Mouse (Mus musculus): ENCODE data around the gene Adora2a. TPM values are rescaled to one million over a fixed set of nuclear protein-coding genes. Genes with fewer than 3 reads are reported as not detected.
"Not testable (repeated sequence)": the region's sequence is repeated elsewhere in the genome, so short reads cannot be mapped to it uniquely, and the experiment has no call there.

Gene Adora2a
- polyA plus RNA-seq, 1 experiment from 2014 or later = 6.8 TPM

GRCm38 (mm10) chr10:75364796-75365195, 48.1 kb downstream of the Adora2a start:
- peak overlapping the region; percentile 90 for H3K27ac ChIP-seq (replicated peaks in 1 of 2; ENCODE audit: control insufficient read depth in 1 of 2, insufficient read depth in 1 of 2, low read depth in 2 of 2, low read length in 2 of 2)
- H3K4me2 ChIP-seq (ENCODE audit: low read length) = peak overlapping the region; percentile 38
- no peaks in the 10 kb centered on the region for H3K27me3 ChIP-seq (ENCODE audit: control insufficient read depth, insufficient read depth, low read length)
- no peak overlapping the region for H3K9ac ChIP-seq (ENCODE audit: low read length)
- WGBS = 65% methylated on average over 9 of the region's 9 CpGs
- H3K4me3 ChIP-seq (ENCODE audit: control insufficient read depth in 1 of 2, insufficient read depth in 1 of 2, low read depth in 1 of 2, low read length in 2 of 2) = no peak overlapping the region
- no peak for ATAC-seq (ENCODE audit: insufficient number of reproducible peaks, insufficient read depth, low FRiP score, low read depth)
- no peaks in the 10 kb centered on the region for H3K9me3 ChIP-seq (ENCODE audit: control insufficient read depth, low read length)
- H3K36me3 ChIP-seq (ENCODE audit: control insufficient read depth, insufficient read depth, low read length) = no peaks in the 10 kb centered on the region
- peaks cover 13 to 23% of the 10 kb centered on the region in 2 experiments for H3K4me1 ChIP-seq (ENCODE audit: control insufficient read depth in 2 of 2, insufficient read depth in 2 of 2, low read length in 2 of 2)

- H3K9me3 ChIP-seq (ENCODE audit: control insufficient read depth, low read length) = no peaks in the 10 kb centered on the region
Measured at GRCm38 (mm10) chr10:75365231-75365633, 48.6 kb downstream of the Adora2a start.

GRCm38 (mm10) chr10:75373655-75374351, 57.1 kb downstream of the Adora2a start:
- not testable (repeated sequence) for H3K9ac ChIP-seq (ENCODE audit: low read length); H3K27me3 ChIP-seq (ENCODE audit: control insufficient read depth, insufficient read depth, low read length); H3K4me3 ChIP-seq (ENCODE audit: control insufficient read depth in 1 of 2, insufficient read depth in 1 of 2, low read depth in 1 of 2, low read length in 2 of 2); H3K9me3 ChIP-seq (ENCODE audit: control insufficient read depth, low read length); H3K36me3 ChIP-seq (ENCODE audit: control insufficient read depth, insufficient read depth, low read length)
- Histone ChIP-seq H3K27ac (replicated peaks in 1 of 2; ENCODE audit: control insufficient read depth in 1 of 2, insufficient read depth in 1 of 2, low read depth in 2 of 2, low read length in 2 of 2) (peak overlapping the region; percentile 62 to 71), H3K4me2 (ENCODE audit: low read length) (peak overlapping the region; percentile 27; the same call in 1 of the 2 replicates), H3K4me1 (ENCODE audit: control insufficient read depth in 2 of 2, insufficient read depth in 2 of 2, low read length in 2 of 2) (peaks cover 9 to 16% of the 10 kb centered on the region in 2 experiments)
- WGBS = 30% methylated on average over 13 of the region's 19 CpGs
- ATAC-seq (ENCODE audit: insufficient number of reproducible peaks, insufficient read depth, low FRiP score, low read depth) = peak; percentile 80

More at GRCm38 (mm10) chr10:75365231-75365633, 48.6 kb downstream of the Adora2a start:
- Histone ChIP-seq H3K9ac (ENCODE audit: low read length) (no peak overlapping the region), H3K4me3 (ENCODE audit: control insufficient read depth in 1 of 2, insufficient read depth in 1 of 2, low read depth in 1 of 2, low read length in 2 of 2) (peak overlapping the region; percentile 24 to 30; a peak in 3 of 4 replicates), H3K27me3 (ENCODE audit: control insufficient read depth, insufficient read depth, low read length) (no peaks in the 10 kb centered on the region), H3K27ac (replicated peaks in 1 of 2; ENCODE audit: control insufficient read depth in 1 of 2, insufficient read depth in 1 of 2, low read depth in 2 of 2, low read length in 2 of 2) (peak overlapping the region; percentile 90; a peak in 3 of 4 replicates), H3K4me1 (ENCODE audit: control insufficient read depth in 2 of 2, insufficient read depth in 2 of 2, low read length in 2 of 2) (peaks cover 13 to 23% of the 10 kb centered on the region in 2 experiments), H3K4me2 (ENCODE audit: low read length) (peak overlapping the region; percentile 49), H3K36me3 (ENCODE audit: control insufficient read depth, insufficient read depth, low read length) (no peaks in the 10 kb centered on the region)
- no peak for ATAC-seq (ENCODE audit: insufficient number of reproducible peaks, insufficient read depth, low FRiP score, low read depth)
- 52% methylated on average over 6 of the region's 6 CpGs for WGBS

GRCm38 (mm10) chr10:75378688-75379087, 62.0 kb downstream of the Adora2a start:
- 0 out of 2 replicates have a peak, but pooled peaks have one; percentile 32 for ATAC-seq (ENCODE audit: insufficient number of reproducible peaks, insufficient read depth, low FRiP score, low read depth)
- H3K4me3 ChIP-seq (ENCODE audit: control insufficient read depth in 1 of 2, insufficient read depth in 1 of 2, low read depth in 1 of 2, low read length in 2 of 2) = no peak overlapping the region
- no peaks in the 10 kb centered on the region for H3K27me3 ChIP-seq (ENCODE audit: control insufficient read depth, insufficient read depth, low read length)
- 23% methylated on average over 10 of the region's 10 CpGs for WGBS
- H3K4me2 ChIP-seq (ENCODE audit: low read length) = peak overlapping the region; percentile 40
- no peak overlapping the region for H3K9ac ChIP-seq (ENCODE audit: low read length)
- peak overlapping the region; percentile 64 to 66 for H3K27ac ChIP-seq (replicated peaks in 1 of 2; ENCODE audit: control insufficient read depth in 1 of 2, insufficient read depth in 1 of 2, low read depth in 2 of 2, low read length in 2 of 2)
- H3K4me1 ChIP-seq (ENCODE audit: control insufficient read depth in 2 of 2, insufficient read depth in 2 of 2, low read length in 2 of 2) = peaks cover 4 to 8% of the 10 kb centered on the region in 2 experiments
- H3K36me3 ChIP-seq (ENCODE audit: control insufficient read depth, insufficient read depth, low read length) = no peaks in the 10 kb centered on the region
- H3K9me3 ChIP-seq (ENCODE audit: control insufficient read depth, low read length) = 0 out of 2 replicates have a peak, but pooled peaks cover 1% of the 10 kb centered on the region

Other genes with a start within 250 kb of the Adora2a start
- gene Specc1l, start 104.8 kb upstream of the Adora2a start, polyA plus RNA-seq (2014; fragmentation: Nextera tagmentation; extraction: Ambion mirVana) = 16.1 and 16.7 TPM in 2 replicates
- gene Upb1, start 84.2 kb downstream of the Adora2a start, polyA plus RNA-seq (2014; fragmentation: Nextera tagmentation; extraction: Ambion mirVana) = 0.65 and 0.75 TPM in 2 replicates
- 90.6 and 92.9 TPM in 2 replicates for gene Snrpd3, start 200.7 kb downstream of the Adora2a start, polyA plus RNA-seq (2014; fragmentation: Nextera tagmentation; extraction: Ambion mirVana)
- 32.8 and 39.7 TPM in 2 replicates for gene Gucd1, start 201.1 kb downstream of the Adora2a start, polyA plus RNA-seq (2014; fragmentation: Nextera tagmentation; extraction: Ambion mirVana)
- gene Lrrc75b, start 243.5 kb downstream of the Adora2a start, polyA plus RNA-seq (2014; fragmentation: Nextera tagmentation; extraction: Ambion mirVana) = 1.1 and 2.7 TPM in 2 replicates
- 0.69 and 1.4 TPM in 2 replicates for gene Ggt1, start 244.7 kb downstream of the Adora2a start, polyA plus RNA-seq (2014; fragmentation: Nextera tagmentation; extraction: Ambion mirVana)